Mouse (Mus musculus) frontal cortex, adult (tissue): ENCODE results near the gene Chp2.
"Not testable (repeated sequence)": the region's sequence is repeated elsewhere in the genome, so short reads cannot be mapped to it uniquely, and the experiment has no call there.

Experiments used
- ATAC-seq: cut with Nextera tagmentation; 2 replicates; pipeline ENCODE4 v1.9.2; 2017; ENCODE audit warnings: mild to moderate bottlenecking, moderate library complexity, mixed read lengths; ENCODE audit not compliant: low TSS enrichment

The Chp2 gene

GRCm38 (mm10) chr7:122242260-122242659 lies 23.0 kb downstream of the Chp2 start:
- ATAC-seq: peak; percentile 79; the same call in 1 of the 2 replicates

GRCm38 (mm10) chr7:122242744-122243143 lies 23.4 kb downstream of the Chp2 start:
- ATAC-seq: not testable (repeated sequence)

GRCm38 (mm10) chr7:122244166-122244565 lies 24.9 kb downstream of the Chp2 start:
- no peak for ATAC-seq

- ATAC-seq: no peak
Measured at GRCm38 (mm10) chr7:122244584-122244983, 25.3 kb downstream of the Chp2 start.

- no peak for ATAC-seq
Measured at GRCm38 (mm10) chr7:122245976-122246375, 26.7 kb downstream of the Chp2 start.

- no peak for ATAC-seq
Measured at GRCm38 (mm10) chr7:122247254-122247864, 28.1 kb downstream of the Chp2 start.

- ATAC-seq: peak; percentile 83
Measured at GRCm38 (mm10) chr7:122249321-122249821, 30.1 kb downstream of the Chp2 start.

- ATAC-seq: peak; percentile 87
Measured at GRCm38 (mm10) chr7:122251197-122252011, 32.1 kb downstream of the Chp2 start.

- ATAC-seq: no peak
Measured at GRCm38 (mm10) chr7:122256722-122257121, 37.4 kb downstream of the Chp2 start.

- no peak for ATAC-seq
Measured at GRCm38 (mm10) chr7:122258521-122258920, 39.2 kb downstream of the Chp2 start.

GRCm38 (mm10) chr7:122260055-122260602 lies 40.8 kb downstream of the Chp2 start:
- no peak for ATAC-seq

GRCm38 (mm10) chr7:122268983-122269486 lies 49.7 kb downstream of the Chp2 start:
- no peak for ATAC-seq

- no peak for ATAC-seq
Measured at GRCm38 (mm10) chr7:122272334-122272733, 53.0 kb downstream of the Chp2 start.
